Mouse (Mus musculus): ENCODE results near the gene Dthd1. TPM values are rescaled to one million over a fixed set of nuclear protein-coding genes. Genes with fewer than 3 reads are reported as not detected.

The Dthd1 gene
- not detected in 2 replicates for polyA plus RNA-seq (2012)

GRCm38 (mm10) chr5:62813402-62814071, at the start of gene Dthd1:
Dthd1 (plus strand) TSS chr5:62813823.
- Histone ChIP-seq H3K9me3 (ENCODE audit: control insufficient read depth, low read length) (no peaks in the 10 kb centered on the region), H3K4me3 (replicated peaks) (no peak within 1 kb of the TSS), H3K4me1 (ENCODE audit: control insufficient read depth) (no peaks in the 10 kb centered on the region), H3K36me3 (ENCODE audit: control insufficient read depth) (no peaks in the 10 kb centered on the region), H3K27me3 (ENCODE audit: control insufficient read depth) (no peaks in the 10 kb centered on the region)
- TF ChIP-seq TAL1 (IDR thresholded peaks at IDR 0.05; ENCODE audit: low read length) (no peak), GATA1 (IDR thresholded peaks at IDR 0.05; ENCODE audit: low read length) (no peak)

GRCm38 (mm10) chr5:62764161-62764560, 49.5 kb upstream of the Dthd1 start:
- Histone ChIP-seq H3K9me3 (ENCODE audit: control insufficient read depth, low read length) (no peaks in the 10 kb centered on the region), H3K4me3 (replicated peaks) (no peak overlapping the region), H3K36me3 (ENCODE audit: control insufficient read depth) (no peaks in the 10 kb centered on the region), H3K4me1 (ENCODE audit: control insufficient read depth) (no peaks in the 10 kb centered on the region), H3K27me3 (ENCODE audit: control insufficient read depth) (peaks cover 18% of the 10 kb centered on the region)
- TF ChIP-seq GATA1 (IDR thresholded peaks at IDR 0.05; ENCODE audit: low read length) (no peak), TAL1 (IDR thresholded peaks at IDR 0.05; ENCODE audit: low read length) (no peak)

GRCm38 (mm10) chr5:62765459-62765783, 48.2 kb upstream of the Dthd1 start:
- Histone ChIP-seq H3K36me3 (ENCODE audit: control insufficient read depth) (no peaks in the 10 kb centered on the region), H3K4me1 (ENCODE audit: control insufficient read depth) (no peaks in the 10 kb centered on the region), H3K9me3 (ENCODE audit: control insufficient read depth, low read length) (no peaks in the 10 kb centered on the region), H3K4me3 (replicated peaks) (peak overlapping the region; percentile 44), H3K27me3 (ENCODE audit: control insufficient read depth) (peaks cover 18% of the 10 kb centered on the region)
- TF ChIP-seq GATA1 (IDR thresholded peaks at IDR 0.05; ENCODE audit: low read length) = no peak
- no peak for TF ChIP-seq TAL1 (IDR thresholded peaks at IDR 0.05; ENCODE audit: low read length)

- H3K27me3 ChIP-seq (ENCODE audit: control insufficient read depth) = peaks cover 18% of the 10 kb centered on the region
- no peak for TF ChIP-seq GATA1 (IDR thresholded peaks at IDR 0.05; ENCODE audit: low read length)
- TF ChIP-seq TAL1 (IDR thresholded peaks at IDR 0.05; ENCODE audit: low read length) = no peak
- no peaks in the 10 kb centered on the region for H3K9me3 ChIP-seq (ENCODE audit: control insufficient read depth, low read length)
- H3K4me1 ChIP-seq (ENCODE audit: control insufficient read depth) = no peaks in the 10 kb centered on the region
- no peaks in the 10 kb centered on the region for H3K36me3 ChIP-seq (ENCODE audit: control insufficient read depth)
- H3K4me3 ChIP-seq (replicated peaks) = peak within 1 kb of the TSS; percentile 53
Observed at GRCm38 (mm10) chr5:62765784-62766701, 47.6 kb upstream of the Dthd1 start, which contains the start of gene Arap2. Arap2 (minus strand) TSS chr5:62766159.

GRCm38 (mm10) chr5:62771775-62772599, 41.6 kb upstream of the Dthd1 start:
- H3K36me3 ChIP-seq (ENCODE audit: control insufficient read depth) = no peaks in the 10 kb centered on the region
- H3K4me3 ChIP-seq (replicated peaks) = no peak overlapping the region
- TF ChIP-seq TAL1 (IDR thresholded peaks at IDR 0.05; ENCODE audit: low read length) = no peak
- TF ChIP-seq GATA1 (IDR thresholded peaks at IDR 0.05; ENCODE audit: low read length) = no peak
- H3K27me3 ChIP-seq (ENCODE audit: control insufficient read depth) = peaks cover under 1% of the 10 kb centered on the region
- H3K4me1 ChIP-seq (ENCODE audit: control insufficient read depth) = no peaks in the 10 kb centered on the region
- H3K9me3 ChIP-seq (ENCODE audit: control insufficient read depth, low read length) = no peaks in the 10 kb centered on the region

GRCm38 (mm10) chr5:62777804-62778203, 35.8 kb upstream of the Dthd1 start:
- H3K9me3 ChIP-seq (ENCODE audit: control insufficient read depth, low read length) = no peaks in the 10 kb centered on the region
- no peaks in the 10 kb centered on the region for H3K36me3 ChIP-seq (ENCODE audit: control insufficient read depth)
- H3K4me3 ChIP-seq (replicated peaks) = no peak overlapping the region
- no peaks in the 10 kb centered on the region for H3K4me1 ChIP-seq (ENCODE audit: control insufficient read depth)
- TF ChIP-seq TAL1 (IDR thresholded peaks at IDR 0.05; ENCODE audit: low read length) (no peak), GATA1 (IDR thresholded peaks at IDR 0.05; ENCODE audit: low read length) (no peak)
- H3K27me3 ChIP-seq (ENCODE audit: control insufficient read depth) = no peaks in the 10 kb centered on the region

- no peaks in the 10 kb centered on the region for H3K9me3 ChIP-seq (ENCODE audit: control insufficient read depth, low read length)
- no peaks in the 10 kb centered on the region for H3K27me3 ChIP-seq (ENCODE audit: control insufficient read depth)
- H3K4me1 ChIP-seq (ENCODE audit: control insufficient read depth) = no peaks in the 10 kb centered on the region
- TF ChIP-seq GATA1 (IDR thresholded peaks at IDR 0.05; ENCODE audit: low read length) = no peak
- TF ChIP-seq TAL1 (IDR thresholded peaks at IDR 0.05; ENCODE audit: low read length) = no peak
- H3K36me3 ChIP-seq (ENCODE audit: control insufficient read depth) = no peaks in the 10 kb centered on the region
- H3K4me3 ChIP-seq (replicated peaks) = no peak overlapping the region
Observed at GRCm38 (mm10) chr5:62778682-62779081, 34.9 kb upstream of the Dthd1 start.

GRCm38 (mm10) chr5:62786809-62787208, 26.8 kb upstream of the Dthd1 start:
- no peaks in the 10 kb centered on the region for H3K9me3 ChIP-seq (ENCODE audit: control insufficient read depth, low read length)
- no peaks in the 10 kb centered on the region for H3K36me3 ChIP-seq (ENCODE audit: control insufficient read depth)
- H3K4me1 ChIP-seq (ENCODE audit: control insufficient read depth) = no peaks in the 10 kb centered on the region
- TF ChIP-seq TAL1 (IDR thresholded peaks at IDR 0.05; ENCODE audit: low read length) (no peak), GATA1 (IDR thresholded peaks at IDR 0.05; ENCODE audit: low read length) (no peak)
- H3K4me3 ChIP-seq (replicated peaks) = no peak overlapping the region
- no peaks in the 10 kb centered on the region for H3K27me3 ChIP-seq (ENCODE audit: control insufficient read depth)
